Mouse (Mus musculus) E14TG2a.4 (cell line): ENCODE results near the gene Abi3.

ENCODE experiments used
- H3K27me3 ChIP-seq: 2 replicates; pipeline ENCODE4 v1.6.1; 2014; ENCODE audit warnings: low read length, control low read depth; ENCODE audit not compliant: insufficient read depth
- H3K36me3 ChIP-seq: 2 replicates; pipeline ENCODE4 v1.6.1; 2014; ENCODE audit warnings: low read length, control low read depth; ENCODE audit not compliant: insufficient read depth
- H3K4me1 ChIP-seq: replicated peaks from 2 replicates; pipeline ENCODE4 v1.6.1; 2014; ENCODE audit warnings: low read depth, low read length, control low read depth
- H3K4me3 ChIP-seq: replicated peaks from 2 replicates; pipeline ENCODE4 v1.5.1; 2014; ENCODE audit warnings: mild to moderate bottlenecking, low read length
- H3K9me3 ChIP-seq: 2 replicates; pipeline ENCODE4 v1.6.1; 2014; ENCODE audit warnings: low read length, control low read depth
- CTCF ChIP-seq: conservative IDR thresholded peaks from 2 replicates; pipeline ENCODE4 v1.5.1; 2014; ENCODE audit warnings: low read length
- NANOG ChIP-seq: IDR thresholded peaks from 2 replicates; pipeline ENCODE4 v1.6.1; 2014; ENCODE audit warnings: borderline replicate concordance, low read length, mixed read lengths
- POU5F1 ChIP-seq: IDR thresholded peaks from 2 replicates; pipeline ENCODE4 v1.6.1; 2014; ENCODE audit warnings: low read length, borderline replicate concordance

The Abi3 gene

GRCm38 (mm10) chr11:95830411-95831275, 11.6 kb downstream of the Abi3 start:
- Histone ChIP-seq H3K4me3 (peak overlapping the region; percentile 71), H3K4me1 (peaks cover 81% of the 10 kb centered on the region), H3K9me3 (no peaks in the 10 kb centered on the region), H3K27me3 (peaks cover 84% of the 10 kb centered on the region), H3K36me3 (peaks cover 15% of the 10 kb centered on the region; the same call in 1 of the 2 replicates)
- TF ChIP-seq POU5F1, result no peak
- no peak for TF ChIP-seq NANOG
- TF ChIP-seq CTCF, result no peak

- Histone ChIP-seq H3K4me1 (peaks cover 79% of the 10 kb centered on the region), H3K27me3 (peaks cover 84% of the 10 kb centered on the region)
Observed at GRCm38 (mm10) chr11:95829526-95830050, 12.7 kb downstream of the Abi3 start.

GRCm38 (mm10) chr11:95828181-95828964, 13.9 kb downstream of the Abi3 start:
- Histone ChIP-seq H3K9me3 (no peaks in the 10 kb centered on the region), H3K4me1 (peaks cover 73% of the 10 kb centered on the region), H3K4me3 (no peak overlapping the region), H3K36me3 (peaks cover 15% of the 10 kb centered on the region; the same call in 1 of the 2 replicates), H3K27me3 (peaks cover 81% of the 10 kb centered on the region)
- TF ChIP-seq POU5F1 (no peak), NANOG (no peak), CTCF (no peak)

More at GRCm38 (mm10) chr11:95829526-95830050, 12.7 kb downstream of the Abi3 start:
- H3K9me3 ChIP-seq, result no peaks in the 10 kb centered on the region
- H3K36me3 ChIP-seq, result peaks cover 15% of the 10 kb centered on the region; the same call in 1 of the 2 replicates
- peak overlapping the region; percentile 71; the same call in 1 of the 2 replicates for H3K4me3 ChIP-seq
- TF ChIP-seq CTCF (no peak), POU5F1 (no peak), NANOG (no peak)

- H3K4me3 ChIP-seq, result no peak overlapping the region
Observed at GRCm38 (mm10) chr11:95827464-95828085, 14.7 kb downstream of the Abi3 start.

GRCm38 (mm10) chr11:95827168-95827447, 15.2 kb downstream of the Abi3 start:
- Histone ChIP-seq H3K27me3 (peaks cover 80% of the 10 kb centered on the region), H3K36me3 (peaks cover 11% of the 10 kb centered on the region; the same call in 1 of the 2 replicates), H3K4me1 (peaks cover 68% of the 10 kb centered on the region), H3K9me3 (no peaks in the 10 kb centered on the region), H3K4me3 (no peak overlapping the region)
- TF ChIP-seq CTCF, result no peak
- TF ChIP-seq POU5F1, result no peak
- TF ChIP-seq NANOG, result no peak

More at GRCm38 (mm10) chr11:95827464-95828085, 14.7 kb downstream of the Abi3 start:
- Histone ChIP-seq H3K9me3 (no peaks in the 10 kb centered on the region), H3K36me3 (peaks cover 15% of the 10 kb centered on the region; the same call in 1 of the 2 replicates), H3K4me1 (peaks cover 71% of the 10 kb centered on the region), H3K27me3 (peaks cover 80% of the 10 kb centered on the region)
- peak; percentile 82 for TF ChIP-seq CTCF
- no peak for TF ChIP-seq POU5F1
- no peak for TF ChIP-seq NANOG

- TF ChIP-seq NANOG, result no peak
- TF ChIP-seq CTCF, result no peak
- no peak for TF ChIP-seq POU5F1
Observed at GRCm38 (mm10) chr11:95826317-95827167, 15.7 kb downstream of the Abi3 start.

GRCm38 (mm10) chr11:95825625-95826024, 16.7 kb downstream of the Abi3 start:
- H3K36me3 ChIP-seq, result peaks cover 11% of the 10 kb centered on the region; the same call in 1 of the 2 replicates
- no peak overlapping the region for H3K4me3 ChIP-seq
- H3K27me3 ChIP-seq, result peaks cover 78% of the 10 kb centered on the region
- H3K9me3 ChIP-seq, result no peaks in the 10 kb centered on the region
- peaks cover 61% of the 10 kb centered on the region for H3K4me1 ChIP-seq
- TF ChIP-seq CTCF, result no peak
- TF ChIP-seq POU5F1, result no peak
- TF ChIP-seq NANOG, result no peak

More at GRCm38 (mm10) chr11:95826317-95827167, 15.7 kb downstream of the Abi3 start:
- Histone ChIP-seq H3K27me3 (peaks cover 83% of the 10 kb centered on the region), H3K4me3 (no peak overlapping the region), H3K4me1 (peaks cover 65% of the 10 kb centered on the region), H3K9me3 (no peaks in the 10 kb centered on the region), H3K36me3 (peaks cover 11% of the 10 kb centered on the region; the same call in 1 of the 2 replicates)
